In genomic region chr2:38710304-38711241, GRCm38 (mm10) we compare ENCODE assay signal across 8 mouse cellular contexts. TPM values are rescaled to one million over a fixed set of nuclear protein-coding genes. Genes with fewer than 3 reads are reported as not detected.
A peak's percentile ranks its signal among the peaks of the same experiment; 100 is the strongest.
DNase-seq lines count a peak whose midpoint lies in the region; ATAC-seq and TF ChIP-seq lines count a peak whose summit lies in the region.
"Had no signal": no experiment of that assay in that cellular context is flagged by ENCODE, and none has a peak within 500 bp of the region (broad histone marks: within the 10 kb centered on the region; RNA-seq: fewer than 3 reads in every experiment).

No protein-coding gene starts in this region.

- H3K36me3 ChIP-seq in testis, adult 2 months (ENCODE audit: control insufficient read depth, insufficient read depth, low read length), result no peaks in the 10 kb centered on the region
- H3K36me3 ChIP-seq in forebrain, embryonic 12.5 days (replicated peaks), result no peaks in the 10 kb centered on the region
- no peaks in the 10 kb centered on the region for H3K36me3 ChIP-seq in intestine, embryonic 16.5 days (ENCODE audit: control insufficient read depth, insufficient read depth, low read length)
- H3K36me3 ChIP-seq in liver, postnatal 0 days (replicated peaks; ENCODE audit: insufficient read depth, low read length), result no peaks in the 10 kb centered on the region

- H3K4me2 ChIP-seq in forebrain, embryonic 12.5 days, result peak overlapping the region; percentile 49
- peak overlapping the region; percentile 52 for H3K4me2 ChIP-seq in intestine, embryonic 16.5 days (ENCODE audit: low read depth, low read length)
- peak overlapping the region; percentile 43 for H3K4me2 ChIP-seq in liver, postnatal 0 days (ENCODE audit: low read depth, low read length)

- TF ChIP-seq POLR2A in testis, adult 2 months (IDR thresholded peaks at IDR 0.05; ENCODE audit: control insufficient read depth, low read depth, low read length), result no peak

- TF ChIP-seq CTCF in testis, adult 2 months (IDR thresholded peaks at IDR 0.05; ENCODE audit: control insufficient read depth, insufficient read depth, insufficient replicate concordance, low read depth, low read length), result no peak
- TF ChIP-seq CTCF in liver, postnatal 0 days (IDR thresholded peaks at IDR 0.05; ENCODE audit: low read depth), result no peak

- H3K4me3 ChIP-seq in testis, adult 2 months (ENCODE audit: control insufficient read depth, low read depth, low read length), result peak overlapping the region; percentile 12
- H3K4me3 ChIP-seq in forebrain, embryonic 12.5 days (replicated peaks), result peak overlapping the region; percentile 29
- peak overlapping the region; percentile 39 for H3K4me3 ChIP-seq in intestine, embryonic 16.5 days (ENCODE audit: low read length)
- peak overlapping the region; percentile 31 for H3K4me3 ChIP-seq in liver, postnatal 0 days (ENCODE audit: low read depth, low read length)

- H3K9ac ChIP-seq in forebrain, embryonic 12.5 days, result peak overlapping the region; percentile 21; the same call in 1 of the 2 replicates
- no peak overlapping the region for H3K9ac ChIP-seq in intestine, embryonic 16.5 days (ENCODE audit: low read depth, low read length)
- H3K9ac ChIP-seq in liver, postnatal 0 days (replicated peaks), result no peak overlapping the region

- H3K4me1 ChIP-seq in testis, adult 2 months (ENCODE audit: control insufficient read depth, insufficient read depth, low read length), result peaks cover 26% of the 10 kb centered on the region
- H3K4me1 ChIP-seq in forebrain, embryonic 12.5 days, result peaks cover 23% of the 10 kb centered on the region
- H3K4me1 ChIP-seq in intestine, embryonic 16.5 days (ENCODE audit: control insufficient read depth, insufficient read depth, low read length), result peaks cover 17% of the 10 kb centered on the region
- peaks cover 8% of the 10 kb centered on the region; the same call in 1 of the 2 replicates for H3K4me1 ChIP-seq in liver, postnatal 0 days (ENCODE audit: insufficient read depth)

- no peak for DNase-seq in testis, postnatal 10 days (ENCODE audit: low spot score)
- DNase-seq in liver, postnatal 0 days, result no peak
- peak; percentile 45 for DNase-seq in yolk sac, embryonic 10.5 days (ENCODE audit: low spot score)

- no peaks in the 10 kb centered on the region for H3K9me3 ChIP-seq in forebrain, embryonic 12.5 days
- no peaks in the 10 kb centered on the region for H3K9me3 ChIP-seq in intestine, embryonic 16.5 days (ENCODE audit: control insufficient read depth, low read length)
- no peaks in the 10 kb centered on the region for H3K9me3 ChIP-seq in liver, postnatal 0 days (ENCODE audit: low read length)

- ATAC-seq in forebrain, embryonic 12.5 days (ENCODE audit: low FRiP score), result peak; percentile 68
- peak; percentile 49 for ATAC-seq in intestine, embryonic 16.5 days
- ATAC-seq in liver, postnatal 0 days, result no peak; the same call in 1 of the 2 replicates
- ATAC-seq in erythroblast, adult 5-6 weeks (replicated peaks; ENCODE audit: low FRiP score, poor library complexity, severe bottlenecking), result no peak

- TF ChIP-seq EP300 in liver, postnatal 0 days (IDR thresholded peaks at IDR 0.05; ENCODE audit: low read depth), result no peak

- WGBS in forebrain, embryonic 12.5 days, result under 1% methylated on average over 75 of the region's 75 CpGs
- 2% methylated on average over 75 of the region's 75 CpGs for WGBS in intestine, embryonic 16.5 days
- WGBS in liver, postnatal 0 days (ENCODE audit: insufficient replicate concordance), result 2% methylated on average over 71 of the region's 75 CpGs

- H3K27ac ChIP-seq in testis, adult 2 months (ENCODE audit: control insufficient read depth, insufficient read depth, low read depth, low read length), result no peak overlapping the region
- no peak overlapping the region for H3K27ac ChIP-seq in forebrain, embryonic 12.5 days
- no peak overlapping the region for H3K27ac ChIP-seq in intestine, embryonic 16.5 days (ENCODE audit: low read length)
- H3K27ac ChIP-seq in liver, postnatal 0 days (ENCODE audit: low read depth), result no peak overlapping the region

- no peaks in the 10 kb centered on the region; the same call in 1 of the 2 replicates for H3K27me3 ChIP-seq in testis, adult 2 months (ENCODE audit: control insufficient read depth, insufficient read depth, low read length)
- H3K27me3 ChIP-seq in forebrain, embryonic 12.5 days, result peaks cover 100% of the 10 kb centered on the region
- H3K27me3 ChIP-seq in intestine, embryonic 16.5 days (replicated peaks; ENCODE audit: control insufficient read depth, insufficient read depth, low read length), result peaks cover 77% of the 10 kb centered on the region
- H3K27me3 ChIP-seq in liver, postnatal 0 days (ENCODE audit: insufficient read depth, low read length), result peaks cover 84% of the 10 kb centered on the region

RNA-seq across cellular contexts. Expression of gene Nr5a1, which starts 3.8 kb away (rescaled TPM):
- polyA plus RNA-seq in testis, adult 2 months (2012; rRNA removed), result 21.2 and 25.3 TPM in 2 replicates
- 1.1 TPM in 2 replicates for polyA plus RNA-seq in forebrain, embryonic 12.5 days (2016; fragmentation: Nextera tagmentation; extraction: Ambion mirVana)
- 0.11 and 1.3 TPM in 2 replicates for polyA plus RNA-seq in intestine, embryonic 16.5 days (2015; fragmentation: Nextera tagmentation; extraction: Ambion mirVana)
- polyA plus RNA-seq in liver, postnatal 0 days (2015; fragmentation: Nextera tagmentation; extraction: Ambion mirVana), result not detected in 2 replicates
- not detected in 2 replicates for total RNA-seq in erythroblast, adult 5-6 weeks (2015; ENCODE audit: low replicate concordance)
- total RNA-seq in erythroblast, adult 5-6 weeks (2017; ENCODE audit: low replicate concordance), result not detected in 2 replicates
- total RNA-seq: left cerebral cortex, postnatal 10 days had no signal

Comparison
In these comparisons a context has a peak if more than half of its experiments do, and no peak if none do; other contexts are left out.
1. ATAC-seq: peak in forebrain, embryonic 12.5 days (single experiment) and intestine, embryonic 16.5 days (single experiment); none in liver, postnatal 0 days (single experiment) and erythroblast, adult 5-6 weeks (single experiment).
2. Peak in every context shown above with its lines, with median percentiles within 50 percentile points of each other: H3K4me3 ChIP-seq and H3K4me2 ChIP-seq.